Mouse (Mus musculus): Measurements from ENCODE around the gene Gm14569. TPM values are rescaled to one million over a fixed set of nuclear protein-coding genes. Genes with fewer than 3 reads are reported as not detected.
A peak's percentile ranks its signal among the peaks of the same experiment; 100 is the strongest.

Gene Gm14569
- 1 to 10 TPM; 4.8 to 5.8 TPM for total RNA-seq (2021)
- long read RNA-seq, experiment 1, partial matches to known transcripts, result 0 of 5 reads
- long read RNA-seq, experiment 1, other reads (novel, unspliced or antisense), result 5 of 5 reads
- long read RNA-seq, experiment 2, partial matches to known transcripts, result 0 of 6 reads
- long read RNA-seq, experiment 2, other reads (novel, unspliced or antisense), result 6 of 6 reads

- no peak for DNase-seq (ENCODE audit: low spot score in 2 of 2)
Measured at GRCm38 (mm10) chrX:36491730-36492129, at the start of gene Gm14569. Gene Gm14569 (minus strand): TSS chrX:36491830.

- peak; percentile 73 to 75 for DNase-seq (ENCODE audit: low spot score in 2 of 2)
Measured at GRCm38 (mm10) chrX:36534514-36534913, 42.9 kb upstream of the Gm14569 start.

GRCm38 (mm10) chrX:36533744-36534143, 42.1 kb upstream of the Gm14569 start:
- DNase-seq (ENCODE audit: low spot score in 2 of 2), result no peak

GRCm38 (mm10) chrX:36530251-36530650, 38.6 kb upstream of the Gm14569 start:
- no peak for DNase-seq (ENCODE audit: low spot score in 2 of 2)

- no peak for DNase-seq (ENCODE audit: low spot score in 2 of 2)
Measured at GRCm38 (mm10) chrX:36523729-36524128, 32.1 kb upstream of the Gm14569 start.

- DNase-seq (ENCODE audit: low spot score in 2 of 2), result no peak
Measured at GRCm38 (mm10) chrX:36513726-36514125, 22.1 kb upstream of the Gm14569 start.

GRCm38 (mm10) chrX:36513231-36513630, 21.6 kb upstream of the Gm14569 start:
- no peak for DNase-seq (ENCODE audit: low spot score in 2 of 2)

GRCm38 (mm10) chrX:36506863-36507262, 15.2 kb upstream of the Gm14569 start:
- peak in 1 of 2 experiments; percentile 3 for DNase-seq (ENCODE audit: low spot score in 2 of 2)

- no peak for DNase-seq (ENCODE audit: low spot score in 2 of 2)
Measured at GRCm38 (mm10) chrX:36489506-36489905, 2.1 kb downstream of the Gm14569 start.

- no peak for DNase-seq (ENCODE audit: low spot score in 2 of 2)
Measured at GRCm38 (mm10) chrX:36487996-36488395, 3.6 kb downstream of the Gm14569 start.

GRCm38 (mm10) chrX:36474873-36475272, 16.8 kb downstream of the Gm14569 start:
- no peak for DNase-seq (ENCODE audit: low spot score in 2 of 2)

- peak in 1 of 2 experiments; percentile 12 for DNase-seq (ENCODE audit: low spot score in 2 of 2)
Measured at GRCm38 (mm10) chrX:36474103-36474751, 17.4 kb downstream of the Gm14569 start.

GRCm38 (mm10) chrX:36456031-36456430, 35.6 kb downstream of the Gm14569 start:
- DNase-seq (ENCODE audit: low spot score in 2 of 2), result peak in 1 of 2 experiments; percentile 1

- no peak for DNase-seq (ENCODE audit: low spot score in 2 of 2)
Measured at GRCm38 (mm10) chrX:36437932-36438331, 53.7 kb downstream of the Gm14569 start.

GRCm38 (mm10) chrX:36434993-36435392, 56.6 kb downstream of the Gm14569 start:
- DNase-seq (ENCODE audit: low spot score in 2 of 2), result peak in 1 of 2 experiments; percentile 48

- DNase-seq (ENCODE audit: low spot score in 2 of 2), result peak in 1 of 2 experiments; percentile 13
Measured at GRCm38 (mm10) chrX:36419153-36419552, 72.5 kb downstream of the Gm14569 start.

- no peak for DNase-seq (ENCODE audit: low spot score in 2 of 2)
Measured at GRCm38 (mm10) chrX:36402316-36402715, 89.3 kb downstream of the Gm14569 start.

- no peak for DNase-seq (ENCODE audit: low spot score in 2 of 2)
Measured at GRCm38 (mm10) chrX:36400980-36401379, 90.7 kb downstream of the Gm14569 start, which contains the start of gene Gm6268. Gene Gm6268 (plus strand): TSS chrX:36401280.

- DNase-seq (ENCODE audit: low spot score in 2 of 2), result peak in 1 of 2 experiments; percentile 48
Measured at GRCm38 (mm10) chrX:36393279-36393678, 98.4 kb downstream of the Gm14569 start.

- no peak for DNase-seq (ENCODE audit: low spot score in 2 of 2)
Measured at GRCm38 (mm10) chrX:36392672-36393071, 99.0 kb downstream of the Gm14569 start.

GRCm38 (mm10) chrX:36390503-36390902, 101.1 kb downstream of the Gm14569 start:
- no peak for DNase-seq (ENCODE audit: low spot score in 2 of 2)

GRCm38 (mm10) chrX:36389971-36390370, 101.7 kb downstream of the Gm14569 start:
- DNase-seq (ENCODE audit: low spot score in 2 of 2), result peak; percentile 50 to 88

- DNase-seq (ENCODE audit: low spot score in 2 of 2), result no peak
Measured at GRCm38 (mm10) chrX:36385340-36385739, 106.3 kb downstream of the Gm14569 start.

All from layer of hippocampus, postnatal 14 days (tissue).